Mouse (Mus musculus) kidney, adult 2 months (tissue): ENCODE measurements around the gene Rnf2.

Experiments
- CTCF ChIP-seq: fragments of 200-500 bp; conservative IDR thresholded peaks from 2 replicates; pipeline ENCODE4 v1.5.1; 2011; ENCODE audit warnings: low read depth, mild to moderate bottlenecking, control low read depth, low read length, moderate library complexity, mixed read lengths; ENCODE audit not compliant: insufficient read depth, insufficient read length
- POLR2A ChIP-seq: fragments of 200-500 bp; IDR thresholded peaks from one replicate; pipeline ENCODE4 v1.6.1; 2011; ENCODE audit warnings: low read depth, low read length, control low read depth

DNA sequence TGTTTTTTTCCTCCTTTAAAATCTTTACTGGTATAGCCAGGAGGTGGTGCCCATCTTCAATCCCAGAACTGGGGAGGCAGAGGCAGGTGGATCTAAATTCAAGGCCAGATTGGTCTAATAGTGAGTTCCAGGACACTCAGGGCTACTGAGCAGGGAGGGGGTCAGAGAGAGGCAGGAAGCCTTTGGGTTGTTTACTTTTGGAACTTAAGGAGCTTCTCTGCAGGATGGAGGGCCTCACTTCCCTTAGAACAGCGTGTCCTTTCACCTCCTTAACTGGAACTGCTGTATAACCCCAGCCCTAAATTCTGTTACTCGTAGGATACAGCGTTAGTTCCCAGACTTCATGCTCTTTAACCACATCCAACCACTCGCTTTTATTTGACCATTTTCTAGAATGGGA is 10.1 kb upstream of the Rnf2 start:
- TF ChIP-seq CTCF, result no peak
- TF ChIP-seq POLR2A, result no peak
